Mouse (Mus musculus): ENCODE measurements around the gene Nefh. TPM values are rescaled to one million over a fixed set of nuclear protein-coding genes. Genes with fewer than 3 reads are reported as not detected.
A peak's percentile ranks its signal among the peaks of the same experiment; 100 is the strongest.

Nefh gene
- polyA plus RNA-seq (2012; ENCODE audit: insufficient read depth, low replicate concordance) = 3.8 and 7.2 TPM in 2 replicates

GRCm38 (mm10) chr11:4947813-4948174 lies at the start of gene Nefh:
TSS of gene Nefh (minus strand) at chr11:4948064.
- Histone ChIP-seq H3K4me1 (peaks cover 53% of the 10 kb centered on the region), H3K9me3 (no peaks in the 10 kb centered on the region), H3K36me3 (replicated peaks; ENCODE audit: low read length) (no peaks in the 10 kb centered on the region), H3K4me3 (replicated peaks) (peak within 1 kb of the TSS; percentile 92), H3K27me3 (replicated peaks) (peaks cover 90% of the 10 kb centered on the region)
- no peak for TF ChIP-seq GATA1 (IDR thresholded peaks at IDR 0.05; ENCODE audit: borderline replicate concordance, low read length)
- no peak for TF ChIP-seq FLI1 (IDR thresholded peaks at IDR 0.05; ENCODE audit: low read length)

GRCm38 (mm10) chr11:4996621-4997199 lies 48.8 kb upstream of the Nefh start:
- no peak overlapping the region for H3K4me3 ChIP-seq (replicated peaks)
- no peaks in the 10 kb centered on the region for H3K9me3 ChIP-seq
- TF ChIP-seq FLI1 (IDR thresholded peaks at IDR 0.05; ENCODE audit: low read length) (no peak), GATA1 (IDR thresholded peaks at IDR 0.05; ENCODE audit: borderline replicate concordance, low read length) (no peak)
- peaks cover 61% of the 10 kb centered on the region for H3K4me1 ChIP-seq
- no peaks in the 10 kb centered on the region for H3K27me3 ChIP-seq (replicated peaks)
- H3K36me3 ChIP-seq (replicated peaks; ENCODE audit: low read length) = peaks cover 93% of the 10 kb centered on the region

- Histone ChIP-seq H3K27me3 (replicated peaks) (no peaks in the 10 kb centered on the region), H3K36me3 (replicated peaks; ENCODE audit: low read length) (peaks cover 93% of the 10 kb centered on the region), H3K4me1 (peaks cover 64% of the 10 kb centered on the region), H3K9me3 (no peaks in the 10 kb centered on the region), H3K4me3 (replicated peaks) (no peak overlapping the region)
- TF ChIP-seq GATA1 (IDR thresholded peaks at IDR 0.05; ENCODE audit: borderline replicate concordance, low read length) (no peak), FLI1 (IDR thresholded peaks at IDR 0.05; ENCODE audit: low read length) (no peak)
Observed at GRCm38 (mm10) chr11:4995676-4996075, 47.8 kb upstream of the Nefh start.

GRCm38 (mm10) chr11:4992471-4992870 lies 44.6 kb upstream of the Nefh start:
- TF ChIP-seq GATA1 (IDR thresholded peaks at IDR 0.05; ENCODE audit: borderline replicate concordance, low read length) (no peak), FLI1 (IDR thresholded peaks at IDR 0.05; ENCODE audit: low read length) (no peak)
- Histone ChIP-seq H3K9me3 (no peaks in the 10 kb centered on the region), H3K27me3 (replicated peaks) (no peaks in the 10 kb centered on the region), H3K4me3 (replicated peaks) (no peak overlapping the region), H3K36me3 (replicated peaks; ENCODE audit: low read length) (peaks cover 89% of the 10 kb centered on the region), H3K4me1 (peaks cover 70% of the 10 kb centered on the region)

GRCm38 (mm10) chr11:4989187-4989586 lies 41.3 kb upstream of the Nefh start:
- Histone ChIP-seq H3K9me3 (no peaks in the 10 kb centered on the region), H3K36me3 (replicated peaks; ENCODE audit: low read length) (peaks cover 61% of the 10 kb centered on the region), H3K4me3 (replicated peaks) (peak overlapping the region; percentile 96), H3K27me3 (replicated peaks) (no peaks in the 10 kb centered on the region), H3K4me1 (peaks cover 81% of the 10 kb centered on the region)
- no peak for TF ChIP-seq FLI1 (IDR thresholded peaks at IDR 0.05; ENCODE audit: low read length)
- TF ChIP-seq GATA1 (IDR thresholded peaks at IDR 0.05; ENCODE audit: borderline replicate concordance, low read length) = no peak

- TF ChIP-seq FLI1 (IDR thresholded peaks at IDR 0.05; ENCODE audit: low read length) = no peak
- TF ChIP-seq GATA1 (IDR thresholded peaks at IDR 0.05; ENCODE audit: borderline replicate concordance, low read length) = no peak
- H3K4me1 ChIP-seq = peaks cover 82% of the 10 kb centered on the region
- H3K9me3 ChIP-seq = no peaks in the 10 kb centered on the region
- H3K36me3 ChIP-seq (replicated peaks; ENCODE audit: low read length) = peaks cover 44% of the 10 kb centered on the region
- peaks cover 4% of the 10 kb centered on the region for H3K27me3 ChIP-seq (replicated peaks)
- peak overlapping the region; percentile 96 for H3K4me3 ChIP-seq (replicated peaks)
Observed at GRCm38 (mm10) chr11:4987487-4987852, 39.6 kb upstream of the Nefh start.

- H3K9me3 ChIP-seq = no peaks in the 10 kb centered on the region
- H3K27me3 ChIP-seq (replicated peaks) = peaks cover 6% of the 10 kb centered on the region
- peaks cover 77% of the 10 kb centered on the region for H3K4me1 ChIP-seq
- peaks cover 38% of the 10 kb centered on the region for H3K36me3 ChIP-seq (replicated peaks; ENCODE audit: low read length)
- peak within 1 kb of the TSS; percentile 96 for H3K4me3 ChIP-seq (replicated peaks)
- no peak for TF ChIP-seq FLI1 (IDR thresholded peaks at IDR 0.05; ENCODE audit: low read length)
Observed at GRCm38 (mm10) chr11:4986695-4987486, 39.0 kb upstream of the Nefh start, which contains the start of gene Ap1b1. TSS of gene Ap1b1 (plus strand) at chr11:4986824.

- H3K9me3 ChIP-seq = no peaks in the 10 kb centered on the region
- peak overlapping the region; percentile 66 for H3K4me3 ChIP-seq (replicated peaks)
- H3K27me3 ChIP-seq (replicated peaks) = peaks cover 10% of the 10 kb centered on the region
- H3K36me3 ChIP-seq (replicated peaks; ENCODE audit: low read length) = peaks cover 17% of the 10 kb centered on the region
- TF ChIP-seq GATA1 (IDR thresholded peaks at IDR 0.05; ENCODE audit: borderline replicate concordance, low read length) (no peak), FLI1 (IDR thresholded peaks at IDR 0.05; ENCODE audit: low read length) (no peak)
- peaks cover 58% of the 10 kb centered on the region for H3K4me1 ChIP-seq
Observed at GRCm38 (mm10) chr11:4984799-4985198, 36.9 kb upstream of the Nefh start.

- H3K36me3 ChIP-seq (replicated peaks; ENCODE audit: low read length) = peaks cover 14% of the 10 kb centered on the region
- H3K27me3 ChIP-seq (replicated peaks) = peaks cover 10% of the 10 kb centered on the region
- no peak for TF ChIP-seq GATA1 (IDR thresholded peaks at IDR 0.05; ENCODE audit: borderline replicate concordance, low read length)
- TF ChIP-seq FLI1 (IDR thresholded peaks at IDR 0.05; ENCODE audit: low read length) = no peak
- no peaks in the 10 kb centered on the region for H3K9me3 ChIP-seq
- H3K4me3 ChIP-seq (replicated peaks) = peak overlapping the region; percentile 66
- peaks cover 52% of the 10 kb centered on the region for H3K4me1 ChIP-seq
Observed at GRCm38 (mm10) chr11:4984249-4984648, 36.4 kb upstream of the Nefh start.

- Histone ChIP-seq H3K36me3 (replicated peaks; ENCODE audit: low read length) (peaks cover 7% of the 10 kb centered on the region), H3K27me3 (replicated peaks) (peaks cover 11% of the 10 kb centered on the region), H3K4me3 (replicated peaks) (no peak overlapping the region), H3K4me1 (peaks cover 45% of the 10 kb centered on the region), H3K9me3 (no peaks in the 10 kb centered on the region)
- no peak for TF ChIP-seq FLI1 (IDR thresholded peaks at IDR 0.05; ENCODE audit: low read length)
- TF ChIP-seq GATA1 (IDR thresholded peaks at IDR 0.05; ENCODE audit: borderline replicate concordance, low read length) = no peak
Observed at GRCm38 (mm10) chr11:4983538-4983937, 35.7 kb upstream of the Nefh start.
